Mouse (Mus musculus) mouse embryonic stem cell (cell line): Measurements from ENCODE around the gene Sfxn2.

Experiments used
- in situ Hi-C, 2 experiments: fragments of 300-500 bp; cut with MboI; formaldehyde crosslinking; loops; 1 replicate in 1 of 2; 3 replicates in 1 of 2; pipeline ENCODE4 v1.14.3; 2019 to 2020; ENCODE audit warnings: low sequenced_read_pairs in 2 of 2, low pct_unique_long_range_greater_than_20kb in 1 of 2, mixed read lengths in 1 of 2; ENCODE audit not compliant: unreplicated experiment in 1 of 2

The Sfxn2 gene

DNA sequence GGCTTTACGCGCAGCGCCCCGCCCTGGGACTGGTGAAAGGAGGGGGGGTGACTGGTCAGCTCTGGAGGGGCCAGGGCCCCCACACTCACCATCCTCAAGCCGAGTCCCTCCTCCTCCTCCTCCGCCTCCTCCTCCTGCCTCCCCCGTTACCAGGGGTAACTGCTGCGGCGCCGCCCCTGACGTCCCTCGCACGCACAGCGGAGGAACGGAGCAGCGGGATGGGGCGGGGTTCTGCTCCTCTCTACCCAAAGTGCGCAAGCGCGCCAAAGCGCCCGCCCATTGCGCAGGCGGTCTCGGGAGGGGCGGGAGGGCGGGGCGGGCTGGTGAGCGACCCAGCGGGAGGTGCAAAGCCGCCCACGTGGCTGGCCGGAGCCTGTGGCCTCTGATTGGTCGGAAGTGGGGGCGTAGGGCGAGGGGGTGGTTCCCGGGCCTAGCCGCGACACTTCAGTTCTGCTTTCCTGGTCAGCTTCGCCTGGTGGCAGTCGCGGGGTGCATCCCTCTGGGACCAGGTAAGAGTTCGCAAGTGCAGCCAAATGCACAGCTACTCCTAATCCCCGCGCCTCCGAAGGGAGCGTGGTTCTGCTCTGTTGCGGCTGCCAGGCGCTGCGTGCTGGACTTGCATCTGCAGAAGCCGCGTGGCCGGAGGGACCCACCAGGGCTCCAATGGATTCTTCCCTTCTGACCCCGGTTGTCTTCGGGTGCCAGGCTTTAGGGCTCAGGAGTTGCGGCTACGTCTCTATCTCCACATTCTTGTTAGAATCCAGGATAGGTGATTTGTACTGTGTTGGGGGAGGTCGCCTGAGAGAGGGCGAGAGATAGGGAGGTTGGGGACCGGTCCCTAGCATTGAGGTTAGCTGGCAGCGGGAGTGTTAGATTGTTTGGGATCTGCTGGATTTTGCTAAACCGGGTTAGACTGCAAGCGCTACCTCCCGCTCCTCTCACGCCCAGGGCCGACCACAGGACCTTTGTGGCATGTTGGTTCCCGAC, at the start of gene Sfxn2, which contains the start of gene Arl3:
Sfxn2 (plus strand) TSS at position 415 of the 987 bp plus-strand sequence.
Arl3 (minus strand) TSS at position 248 of the 987 bp plus-strand sequence.
- in situ Hi-C loops, result no loop called here

DNA sequence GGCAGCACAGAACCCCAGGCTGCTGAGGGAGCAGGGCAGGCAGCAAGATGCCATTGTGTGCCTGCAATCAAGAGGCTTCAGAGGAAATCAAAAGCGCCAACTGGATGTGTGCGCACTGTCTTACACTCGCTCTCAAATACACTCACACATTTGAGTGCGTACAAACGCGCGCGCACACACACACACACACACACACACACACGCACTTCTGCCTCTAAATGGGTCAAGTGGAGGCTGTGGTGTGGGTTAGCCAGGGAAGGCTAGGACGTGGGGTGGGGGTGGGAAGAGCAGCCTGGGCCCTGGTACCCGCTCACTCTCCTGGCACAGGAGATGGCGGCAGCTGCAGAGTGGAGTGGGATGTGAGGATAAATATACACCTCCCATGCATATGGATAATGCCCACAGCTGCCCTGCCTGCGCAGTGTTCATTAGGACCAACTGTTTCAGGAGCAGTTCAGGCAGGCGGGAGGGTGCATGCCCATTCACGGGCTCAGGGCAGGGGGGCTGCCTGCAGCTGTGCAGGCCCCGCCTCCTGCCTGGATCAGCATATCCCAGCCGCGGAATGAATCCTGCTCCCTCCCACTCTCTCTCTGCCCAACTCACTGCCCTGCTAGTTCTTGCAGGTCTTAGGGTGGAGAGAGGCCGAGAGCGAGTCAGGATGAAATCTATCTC, 49.5 kb upstream of the Sfxn2 start:
- in situ Hi-C loops, result no loop called here

GRCm38 (mm10) chr19:46524152-46524544, 49.0 kb upstream of the Sfxn2 start:
- in situ Hi-C loops, result no loop called here

DNA sequence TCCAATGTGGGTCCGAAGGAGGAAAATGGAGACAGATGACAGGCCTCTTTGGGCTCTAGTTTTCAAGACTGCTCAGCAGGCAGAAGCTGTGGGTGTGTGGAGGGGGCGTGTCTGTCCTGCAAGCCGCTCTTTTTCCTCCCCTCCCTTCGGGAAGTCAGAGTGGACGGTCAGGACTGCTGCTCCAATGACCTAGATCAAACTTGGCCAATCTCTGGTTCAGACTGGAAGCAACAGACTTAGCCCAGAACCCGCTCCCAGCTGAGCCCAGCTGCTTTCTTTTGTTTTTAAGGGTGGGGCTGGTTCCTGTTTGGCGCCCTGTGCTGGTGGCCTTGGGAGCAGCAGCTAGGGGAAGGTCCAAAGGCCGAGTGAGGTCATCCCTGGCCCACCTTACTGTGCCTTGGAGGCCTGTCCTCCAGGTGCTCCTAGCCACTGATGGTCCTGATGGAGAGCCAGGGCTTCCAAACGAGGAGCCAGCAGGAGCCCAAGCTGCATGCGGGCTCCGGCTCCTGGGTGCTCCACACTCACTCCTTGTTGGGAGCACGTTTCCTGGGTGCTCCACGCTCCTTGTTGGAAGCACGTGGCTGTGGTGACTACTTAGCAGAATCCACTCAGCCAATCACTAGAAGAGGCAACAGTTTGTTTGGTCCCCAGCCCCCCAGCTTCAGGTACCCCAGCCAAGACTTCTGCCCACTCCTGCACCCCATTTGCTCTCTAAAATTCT, 48.4 kb upstream of the Sfxn2 start:
- in situ Hi-C loops, result no loop called here

DNA sequence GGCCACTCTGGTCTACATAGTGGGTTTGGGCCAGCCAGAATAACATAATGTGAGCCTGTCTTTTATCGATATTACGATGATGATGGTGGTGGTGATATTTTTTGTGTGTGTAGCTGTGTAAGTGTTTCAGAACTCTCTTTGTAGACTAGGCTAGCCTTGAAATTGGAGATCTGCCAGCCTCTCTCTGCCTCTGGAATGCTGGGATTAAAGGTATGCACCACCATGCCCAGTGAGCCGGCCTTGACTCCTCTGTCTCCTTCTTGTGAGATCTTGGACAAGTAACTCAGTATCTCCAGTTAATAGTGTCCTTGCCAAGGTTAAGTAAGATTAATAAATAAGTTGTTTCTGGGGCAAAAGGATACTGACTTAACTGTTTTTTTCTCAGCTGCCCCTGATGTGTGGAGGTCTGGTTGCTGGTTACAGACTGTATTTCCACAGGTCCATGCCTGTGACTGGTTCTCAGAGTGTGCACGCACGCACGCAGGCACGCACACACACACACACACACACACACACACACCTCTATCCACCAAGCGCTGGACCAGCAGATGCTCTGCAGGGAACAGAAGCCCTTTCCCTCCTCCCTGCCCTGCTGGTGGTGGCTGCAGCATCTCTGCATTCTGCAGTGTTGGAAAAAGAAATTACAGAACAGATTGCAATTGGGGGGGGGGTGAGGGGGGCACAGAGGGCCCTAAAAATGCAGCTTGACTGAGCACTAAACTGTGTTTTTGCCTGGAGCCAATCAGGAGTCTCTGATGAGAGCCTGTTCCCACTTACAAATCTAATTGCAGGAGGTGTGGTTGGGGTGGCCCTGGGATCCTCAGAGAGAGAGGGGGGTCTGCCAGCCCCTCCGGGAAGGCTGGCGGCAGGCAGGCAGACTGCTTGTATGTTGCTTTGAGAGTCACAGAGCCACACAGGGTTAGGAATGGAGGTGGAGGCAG, 47.2 kb upstream of the Sfxn2 start:
- in situ Hi-C loops, result no loop called here

- in situ Hi-C loops, result no loop called here
Measured at GRCm38 (mm10) chr19:46527632-46528528, 45.3 kb upstream of the Sfxn2 start.

DNA sequence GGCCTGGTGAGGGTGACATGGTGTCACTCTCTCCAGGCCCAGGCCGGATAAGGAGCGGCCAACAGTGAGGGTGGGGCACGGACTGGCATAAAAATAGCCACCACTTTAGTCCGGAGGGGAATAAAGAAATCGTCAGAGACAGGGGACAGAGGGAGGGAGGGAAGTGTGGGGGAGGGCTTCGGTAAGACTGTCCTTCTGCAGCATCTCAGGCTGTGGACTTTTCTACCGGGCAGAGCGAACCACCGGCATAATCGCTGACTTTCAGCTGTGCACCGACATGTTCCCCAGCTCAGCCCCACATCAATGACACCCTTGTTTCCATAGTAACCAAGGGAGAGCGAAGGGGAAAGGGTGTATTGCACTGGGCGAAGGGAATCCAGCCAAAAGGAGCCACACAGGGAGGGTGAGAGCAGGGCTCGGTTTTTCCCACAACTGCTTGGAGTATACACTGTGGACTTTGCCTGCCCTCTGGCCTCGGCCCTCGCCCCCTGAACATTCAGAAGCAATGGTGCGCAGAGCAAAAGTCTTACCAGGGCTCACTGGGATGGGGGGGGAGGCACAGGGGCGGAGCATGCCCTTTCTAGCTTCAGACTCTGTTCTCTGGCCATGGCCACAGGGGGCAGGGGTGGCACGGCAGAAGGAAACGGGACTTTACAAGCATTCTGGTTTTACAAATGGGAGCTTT, 44.5 kb upstream of the Sfxn2 start:
- in situ Hi-C loops, result no loop called here

GRCm38 (mm10) chr19:46529601-46530448, 43.3 kb upstream of the Sfxn2 start:
- in situ Hi-C loops, result no loop called here

DNA sequence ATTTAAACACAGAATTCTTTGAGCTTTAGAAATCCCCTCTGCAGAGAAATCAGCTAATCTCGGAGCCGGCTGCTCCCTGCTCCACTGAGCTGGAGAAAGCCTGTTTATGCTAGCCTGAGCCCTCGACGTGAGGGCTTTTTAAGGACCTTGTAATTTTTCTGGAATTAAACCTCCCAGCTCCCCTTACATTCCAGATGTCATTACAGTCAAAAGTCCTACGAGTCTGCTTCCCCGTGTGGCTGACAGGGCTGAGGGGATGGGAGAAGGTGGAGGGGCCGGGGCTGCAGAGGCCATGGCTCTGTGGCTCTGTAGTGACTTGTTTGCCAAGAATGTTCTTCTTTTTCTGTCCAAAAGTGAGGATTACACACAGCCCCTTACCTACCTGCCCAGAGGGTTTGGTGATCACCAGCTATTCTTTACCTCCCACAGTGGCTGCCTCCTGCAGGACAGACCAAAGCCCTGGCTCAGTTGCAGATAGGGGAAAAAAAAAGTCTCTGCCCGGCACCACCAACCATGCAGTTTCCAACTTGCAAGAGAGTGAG, 42.6 kb upstream of the Sfxn2 start:
- in situ Hi-C loops, result no loop called here

DNA sequence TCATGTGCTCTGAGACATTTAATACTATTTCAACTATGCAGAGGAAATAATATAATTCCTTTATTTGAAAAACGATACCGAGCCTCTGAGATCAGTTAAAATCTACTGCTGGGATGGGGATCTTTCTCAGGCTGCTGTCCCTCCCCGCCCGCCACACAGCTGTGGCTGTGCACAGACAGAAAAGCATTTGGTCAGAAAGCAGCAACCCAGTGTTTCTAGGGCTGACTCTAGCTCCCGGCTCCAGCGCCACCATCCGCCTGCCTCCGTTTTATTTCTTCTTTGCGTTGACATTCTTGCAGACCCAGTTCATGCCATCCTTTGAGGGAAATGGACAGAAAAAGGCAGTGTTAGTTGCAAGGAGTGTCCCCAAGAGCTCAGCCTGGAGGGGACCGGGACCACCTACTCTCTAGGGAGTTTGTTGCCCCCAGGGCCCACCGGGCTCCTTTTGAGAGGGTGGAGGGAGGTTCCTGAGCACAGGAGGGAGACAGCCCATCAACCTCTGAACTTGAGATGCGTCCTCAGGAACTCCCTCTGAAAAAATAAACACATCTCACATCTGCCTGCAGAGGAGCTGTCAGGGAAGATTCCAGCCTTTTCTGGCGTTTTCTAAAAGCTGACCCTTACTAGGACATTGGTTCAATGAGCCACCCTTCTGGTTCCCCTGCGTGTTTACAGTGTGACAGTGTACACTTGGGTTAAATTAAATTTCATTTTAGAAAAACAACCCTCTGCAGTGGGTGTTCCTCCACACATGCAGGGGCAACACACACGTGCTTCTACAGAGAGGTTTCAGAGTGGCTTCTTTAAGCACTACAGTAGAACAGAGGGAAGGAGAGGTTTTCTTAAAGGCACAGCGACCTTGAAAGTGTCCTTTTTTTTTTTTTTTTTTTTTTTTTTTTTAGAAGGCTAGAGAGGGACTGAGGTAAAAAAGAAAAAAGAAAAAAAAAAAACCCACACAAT, 41.8 kb upstream of the Sfxn2 start:
- in situ Hi-C loops, result no loop called here

- in situ Hi-C loops, result no loop called here
Measured at GRCm38 (mm10) chr19:46532031-46532688, 41.0 kb upstream of the Sfxn2 start.

- in situ Hi-C loops, result no loop called here
Measured at GRCm38 (mm10) chr19:46533066-46533465, 40.1 kb upstream of the Sfxn2 start.

DNA sequence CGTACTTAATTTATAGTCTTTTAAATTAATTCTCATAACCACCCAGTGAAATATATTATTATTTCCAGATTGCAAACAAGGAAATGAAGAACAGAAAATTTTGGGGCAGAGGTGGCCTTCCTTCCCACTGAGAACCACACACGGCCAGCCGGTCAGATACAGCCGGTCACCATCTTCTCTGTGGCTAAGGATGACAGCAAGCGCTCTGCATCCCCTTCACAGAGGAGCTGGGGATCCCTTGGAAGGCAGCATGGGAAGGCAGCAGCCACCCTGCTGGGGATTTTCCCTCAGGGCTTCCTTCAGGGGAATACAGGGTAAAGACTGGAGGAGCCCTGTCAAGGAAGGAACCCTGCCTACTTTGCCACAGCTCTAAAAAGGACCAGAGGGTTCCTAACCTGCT, 39.6 kb upstream of the Sfxn2 start:
- in situ Hi-C loops, result no loop called here

- in situ Hi-C loops, result no loop called here
Measured at GRCm38 (mm10) chr19:46534542-46535098, 38.5 kb upstream of the Sfxn2 start.
